Mouse (Mus musculus): ENCODE data around the gene Ankra2.

The Ankra2 gene

DNA sequence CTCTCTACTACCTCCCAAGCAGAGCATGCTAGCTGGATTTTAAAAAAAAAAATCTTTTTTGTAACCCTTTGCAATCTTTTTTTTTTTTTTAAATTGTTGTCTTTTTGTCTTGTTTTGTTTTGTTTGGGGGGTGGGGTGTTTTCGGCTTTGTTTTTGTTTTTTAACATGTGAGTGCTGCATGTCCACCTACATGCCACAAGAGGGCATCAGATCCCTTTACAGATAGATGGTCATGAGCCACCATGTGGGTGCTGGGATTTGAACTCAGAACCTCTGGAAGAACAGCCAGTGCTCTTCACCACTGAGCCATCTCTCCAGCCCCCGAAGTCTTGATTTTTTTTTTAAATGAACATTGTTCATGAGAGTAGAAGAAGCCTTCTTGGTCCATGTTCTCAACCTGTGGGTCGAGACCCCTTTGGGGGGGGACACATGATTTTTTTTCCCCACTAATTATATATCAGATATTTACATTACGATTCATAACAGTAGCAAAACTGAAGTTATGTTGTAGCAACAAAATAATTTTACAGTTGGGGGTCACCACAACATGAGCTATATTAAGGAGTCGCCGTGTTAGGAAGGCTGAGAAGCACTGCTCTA lies 35.1 kb downstream of the Ankra2 start:
- no peak for DNase-seq

GRCm38 (mm10) chr13:98298833-98299758 lies 36.2 kb downstream of the Ankra2 start:
- DNase-seq = peak; percentile 20

DNA sequence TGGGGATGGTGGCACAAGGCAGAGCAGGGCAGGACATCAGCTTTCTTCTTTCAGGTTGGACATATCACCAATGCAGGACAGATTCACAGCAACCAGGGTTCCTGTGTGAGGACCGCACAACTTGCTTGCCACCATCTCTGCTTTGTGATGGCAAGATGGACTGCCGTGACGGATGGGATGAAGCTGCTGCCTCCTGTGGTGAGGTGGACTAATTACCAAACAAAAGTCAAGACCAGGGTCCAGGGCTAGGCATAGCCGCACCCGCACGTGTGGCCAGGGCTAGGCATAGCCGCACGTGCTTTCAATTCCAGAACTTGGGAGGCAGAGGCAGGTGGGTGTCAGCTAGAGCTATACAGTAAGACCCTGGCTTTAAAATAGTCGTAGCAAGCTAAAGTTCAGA lies 42.4 kb downstream of the Ankra2 start:
- no peak for DNase-seq

DNA sequence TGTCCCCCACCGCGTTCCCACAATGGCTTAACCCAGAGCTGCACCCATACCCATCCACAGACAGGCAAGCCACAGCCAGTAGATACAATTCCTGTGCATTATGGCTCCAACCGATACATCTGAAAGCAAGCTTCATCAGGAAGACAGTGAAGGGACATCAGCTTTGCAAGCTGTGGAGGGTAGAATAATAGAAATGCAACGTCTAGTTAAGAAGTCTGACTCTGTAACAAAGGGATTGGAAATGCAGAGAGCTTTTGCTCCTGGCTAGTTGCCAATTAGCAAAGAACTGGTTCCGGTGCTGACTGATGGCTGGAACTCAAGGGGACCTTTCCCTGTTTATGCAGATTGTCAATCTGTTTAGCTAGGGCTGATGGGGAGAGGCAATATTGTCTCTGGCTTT lies 43.5 kb downstream of the Ankra2 start:
- DNase-seq = no peak

DNA sequence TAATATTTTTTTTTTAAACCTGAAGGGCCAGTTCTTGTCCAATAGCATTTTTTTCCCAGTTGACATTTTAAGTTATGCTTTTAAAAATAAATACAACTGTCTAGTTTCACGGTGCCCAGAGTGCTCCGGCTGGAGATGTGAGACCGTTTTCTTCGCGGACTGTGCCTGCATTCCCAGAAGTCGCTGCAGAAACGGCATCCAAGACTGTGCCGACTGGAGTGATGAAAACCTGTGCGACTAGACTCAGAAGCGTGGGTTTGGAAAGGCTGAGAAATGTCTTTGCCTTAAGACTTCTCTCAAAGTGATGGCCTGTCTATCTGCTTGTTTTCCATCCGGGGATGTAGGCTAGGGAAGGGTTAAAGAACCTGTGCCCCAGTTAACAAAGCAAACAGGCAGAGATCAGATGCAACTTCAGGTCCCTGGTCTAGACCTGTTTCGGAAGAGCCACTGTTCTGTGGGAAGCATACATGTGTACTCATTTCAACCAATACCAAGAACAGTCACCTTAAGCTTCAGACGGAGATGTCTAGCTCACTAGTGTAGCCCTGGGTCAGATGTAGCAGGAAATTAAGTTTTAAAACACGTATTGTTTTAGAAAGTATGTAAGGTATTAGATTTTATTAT lies 44.1 kb downstream of the Ankra2 start:
- DNase-seq = no peak

- no peak for DNase-seq
These were observed 45.1 kb downstream of the Ankra2 start for GRCm38 (mm10) chr13:98308004-98308403.

GRCm38 (mm10) chr13:98308724-98309123 lies 45.9 kb downstream of the Ankra2 start:
- DNase-seq = no peak

- DNase-seq = no peak
These were observed 48.7 kb downstream of the Ankra2 start for GRCm38 (mm10) chr13:98311597-98311996.

GRCm38 (mm10) chr13:98313631-98314030 lies 50.8 kb downstream of the Ankra2 start:
- DNase-seq = no peak

GRCm38 (mm10) chr13:98315124-98315523 lies 52.2 kb downstream of the Ankra2 start:
- DNase-seq = peak; percentile 12

DNA sequence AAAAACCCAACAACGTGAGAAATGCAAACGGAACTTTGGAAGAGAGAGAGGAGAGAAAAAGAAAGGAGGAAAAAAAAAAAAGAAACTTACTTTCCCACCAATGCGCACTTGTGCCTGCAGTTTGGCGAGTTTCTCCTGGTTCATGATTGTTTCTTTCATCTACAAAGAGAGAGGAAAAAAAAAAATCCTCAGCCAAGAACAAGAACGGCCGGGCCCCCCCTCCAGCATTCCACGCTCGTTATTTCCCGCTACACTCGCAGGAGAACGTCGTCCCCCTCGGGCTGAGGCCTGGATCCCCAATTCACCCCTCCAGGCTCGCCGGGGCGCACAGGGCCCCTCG lies 53.2 kb downstream of the Ankra2 start:
- DNase-seq = no peak

- DNase-seq = peak; percentile 91
These were observed 53.8 kb downstream of the Ankra2 start, which contains the start of gene Btf3 for GRCm38 (mm10) chr13:98316480-98317245. Gene Btf3 (minus strand): TSS chr13:98317006.

DNA sequence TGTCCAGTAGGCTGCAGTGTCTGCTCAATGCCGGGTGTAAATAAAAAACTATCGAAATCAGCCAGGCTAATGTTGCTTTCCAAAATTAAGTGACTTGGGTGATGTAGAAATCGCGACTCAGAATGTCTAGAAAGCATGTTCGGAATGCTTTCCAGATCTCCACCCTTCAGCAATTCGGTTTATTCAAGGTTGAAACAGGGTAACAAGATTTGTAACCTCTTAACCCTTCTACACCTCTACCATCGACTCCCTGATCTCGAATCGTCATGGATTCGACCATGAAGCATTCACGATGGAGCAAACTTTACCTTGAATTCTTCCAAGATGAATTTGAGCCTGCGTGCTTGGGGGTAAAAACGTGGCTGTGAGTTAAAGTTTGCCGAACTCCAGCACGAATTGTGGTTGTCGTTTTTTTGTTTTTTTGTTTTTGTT lies 54.4 kb downstream of the Ankra2 start:
- DNase-seq = no peak

DNA sequence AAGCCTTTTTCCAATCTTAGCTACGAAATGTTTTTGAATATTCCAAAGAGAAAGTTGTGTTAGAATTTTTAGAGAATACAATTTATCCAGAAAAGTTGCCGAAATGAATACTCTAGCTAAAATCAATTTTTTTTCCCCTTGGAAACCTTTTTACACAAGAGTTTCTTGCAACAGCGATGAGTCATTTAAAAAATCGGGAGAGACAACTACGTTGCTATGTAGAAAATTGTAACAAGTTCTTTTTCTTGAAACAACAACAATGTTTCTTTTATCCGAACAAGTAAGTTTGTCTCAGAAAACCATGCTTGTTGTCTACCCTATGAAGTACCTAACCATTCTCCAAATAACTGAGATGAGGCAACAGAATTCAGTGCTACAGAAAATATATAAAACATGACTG lies 55.0 kb downstream of the Ankra2 start:
- no peak for DNase-seq

All from kidney, adult 11 months (tissue).